Mouse (Mus musculus) megakaryocyte progenitor cell, adult 5-6 weeks (primary cell): ENCODE data around the gene Ehf. TPM values are rescaled to one million over a fixed set of nuclear protein-coding genes. Genes with fewer than 3 reads are reported as not detected.

Experiments used
- ATAC-seq: replicated peaks from 2 replicates; pipeline ENCODE4 v1.8.0; 2016; ENCODE audit warnings: mild to moderate bottlenecking, moderate TSS enrichment, inconsistent platforms; ENCODE audit not compliant: poor library complexity
- total RNA-seq, 2 experiments: library from RNA; stranded (forward) in 1 of 2; stranded (reverse) in 1 of 2; fragments of 157-497, 149-512 nt in 1 of 2; fragments of 200-1000 nt in 1 of 2; gene quantifications; 2 replicates each; pipeline versions ENCODE4 v1.2.3 to v1.2.4; 2015 to 2017

Ehf gene
- total RNA-seq, 2 experiments from 2014 or later, result not detected

- ATAC-seq, result peak; percentile 79
Observed at GRCm38 (mm10) chr2:103298711-103299463, 4.2 kb downstream of the Ehf start.

DNA sequence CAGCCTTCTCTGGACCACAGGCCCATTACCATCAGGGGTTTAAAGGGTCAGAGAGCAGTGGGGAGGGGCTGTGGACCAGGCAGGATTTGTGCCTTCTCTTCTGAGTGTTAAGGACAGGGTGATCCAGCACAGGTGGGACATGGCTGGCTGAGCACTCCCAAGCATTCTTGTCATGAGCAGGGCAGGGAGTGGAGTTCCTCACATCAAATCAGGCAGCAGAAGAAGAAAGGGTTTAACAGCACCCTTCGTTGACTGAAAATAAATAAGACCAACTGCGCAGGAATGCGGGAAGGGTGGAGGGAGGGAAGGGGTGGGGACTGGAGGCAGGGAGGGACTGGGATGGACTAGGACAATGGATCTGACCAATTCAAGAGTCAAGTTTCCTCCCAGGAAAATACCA, 8.6 kb downstream of the Ehf start:
- ATAC-seq, result no peak

DNA sequence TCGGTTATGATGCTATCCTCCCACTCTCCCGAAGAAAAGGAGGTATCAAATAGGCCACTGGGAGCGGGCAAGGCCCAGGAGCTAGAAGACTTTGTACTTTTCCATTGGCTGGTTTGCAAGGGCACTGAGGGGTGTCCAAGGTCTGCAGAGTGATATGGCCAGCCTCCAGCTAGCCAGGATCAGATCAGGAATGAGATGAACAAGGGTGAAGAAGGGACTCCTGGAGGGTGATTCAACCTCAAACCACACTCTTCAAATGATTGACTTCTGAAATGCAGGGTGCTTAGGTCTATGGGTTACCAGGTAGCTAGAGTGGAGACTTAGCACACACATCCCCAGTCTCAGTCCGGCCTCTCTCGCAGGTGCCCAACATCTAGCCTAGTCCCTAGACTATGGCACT, 9.3 kb downstream of the Ehf start:
- ATAC-seq, result no peak

GRCm38 (mm10) chr2:103293214-103293613, 9.9 kb downstream of the Ehf start:
- no peak for ATAC-seq

- peak; percentile 73 for ATAC-seq
Observed at GRCm38 (mm10) chr2:103290705-103291269, 12.3 kb downstream of the Ehf start.

GRCm38 (mm10) chr2:103290167-103290566, 12.9 kb downstream of the Ehf start:
- no peak for ATAC-seq

DNA sequence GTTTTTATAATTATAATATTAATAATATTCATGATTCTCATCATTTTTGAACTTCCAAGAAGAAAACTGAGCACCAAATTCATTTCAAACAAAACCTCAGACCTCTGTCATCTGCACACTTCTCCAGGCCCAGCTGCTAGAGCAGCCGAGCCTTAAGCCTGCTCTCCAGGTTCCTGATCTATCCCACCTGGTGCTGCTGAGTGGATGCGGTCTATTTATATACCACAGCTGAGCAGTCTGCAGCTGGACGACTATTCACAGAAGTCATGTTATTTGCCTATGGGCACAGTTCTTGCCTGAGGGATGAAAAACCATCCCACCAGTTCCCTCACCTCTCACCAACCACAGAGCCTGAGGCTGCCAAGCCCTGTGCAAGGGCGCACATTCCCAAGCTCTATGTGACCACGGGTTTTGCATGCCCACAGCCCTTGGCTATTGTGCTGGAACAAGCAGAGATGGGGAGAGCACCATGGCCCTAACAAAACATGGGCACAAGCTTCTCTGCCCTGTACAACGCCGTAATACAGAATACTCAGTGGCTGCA, 13.6 kb downstream of the Ehf start:
- ATAC-seq, result no peak

GRCm38 (mm10) chr2:103287716-103288115, 15.4 kb downstream of the Ehf start:
- ATAC-seq, result no peak

DNA sequence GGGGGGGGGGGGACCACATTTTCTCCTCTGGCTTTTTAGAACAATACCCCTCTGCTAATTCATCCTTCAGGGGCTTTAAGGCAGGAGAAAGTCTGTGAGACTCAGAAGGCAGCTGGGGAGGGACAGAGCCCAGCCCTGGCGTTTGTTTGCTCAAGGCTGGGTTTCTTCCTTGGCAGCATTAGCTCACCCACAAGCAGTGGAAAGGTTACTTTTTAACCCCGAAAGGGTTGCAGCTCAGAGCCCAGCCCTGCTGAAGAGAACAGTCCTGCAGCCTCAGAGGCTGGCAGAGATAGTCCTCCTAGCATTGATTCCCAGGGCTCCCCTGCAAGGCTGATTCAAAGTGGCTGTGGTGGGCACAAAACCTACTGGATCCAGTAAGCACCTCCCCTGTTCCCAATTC, 17.5 kb downstream of the Ehf start:
- ATAC-seq, result no peak

DNA sequence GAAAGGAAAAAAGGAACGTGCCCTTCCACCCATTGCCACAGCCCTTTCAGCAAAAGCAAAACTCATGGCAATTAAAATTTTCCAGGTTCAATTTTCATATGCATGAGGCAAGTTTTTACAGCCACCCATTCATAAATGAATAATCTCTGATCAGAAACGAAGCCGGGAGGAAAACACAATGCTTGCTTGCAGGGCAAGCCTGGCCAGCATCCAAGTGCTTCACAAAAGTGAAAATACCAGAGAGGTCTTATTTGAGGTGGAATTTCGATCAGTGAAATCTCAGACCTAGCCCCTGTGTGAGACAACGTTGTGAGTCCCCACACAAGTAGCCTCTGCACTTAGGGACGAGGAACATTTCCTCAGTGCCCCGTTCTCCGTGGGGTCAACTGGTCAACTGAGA, 19.3 kb downstream of the Ehf start:
- ATAC-seq, result no peak

DNA sequence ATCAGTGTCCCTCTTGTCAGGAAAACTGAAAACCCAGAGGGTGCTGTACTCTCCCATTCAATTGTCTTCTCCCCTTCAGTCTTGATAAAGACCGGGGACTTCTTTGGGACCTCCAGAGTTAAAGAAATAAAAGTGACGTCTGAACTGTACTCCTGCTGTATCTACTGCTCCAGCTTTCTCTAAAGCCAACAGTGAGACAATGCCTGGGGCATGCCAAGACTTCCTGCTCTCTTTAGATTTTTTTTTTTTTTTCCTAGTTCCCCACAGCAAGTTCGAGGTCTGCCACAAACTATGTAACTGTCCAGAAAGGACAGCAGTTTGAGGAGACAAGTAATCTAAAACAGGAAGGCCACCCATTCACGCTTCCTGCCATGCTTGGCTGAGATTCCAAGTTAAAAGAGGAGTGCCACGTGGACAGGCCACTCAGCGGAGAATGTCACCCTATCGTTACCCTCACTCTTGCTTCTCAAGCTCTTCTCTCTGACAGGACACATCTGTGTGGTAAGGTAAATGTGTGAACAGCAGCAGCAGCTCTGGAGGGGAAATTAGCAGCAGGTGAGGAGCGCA, 20.8 kb downstream of the Ehf start:
- ATAC-seq, result peak; percentile 48

GRCm38 (mm10) chr2:103279927-103280326, 23.2 kb downstream of the Ehf start:
- ATAC-seq, result no peak

DNA sequence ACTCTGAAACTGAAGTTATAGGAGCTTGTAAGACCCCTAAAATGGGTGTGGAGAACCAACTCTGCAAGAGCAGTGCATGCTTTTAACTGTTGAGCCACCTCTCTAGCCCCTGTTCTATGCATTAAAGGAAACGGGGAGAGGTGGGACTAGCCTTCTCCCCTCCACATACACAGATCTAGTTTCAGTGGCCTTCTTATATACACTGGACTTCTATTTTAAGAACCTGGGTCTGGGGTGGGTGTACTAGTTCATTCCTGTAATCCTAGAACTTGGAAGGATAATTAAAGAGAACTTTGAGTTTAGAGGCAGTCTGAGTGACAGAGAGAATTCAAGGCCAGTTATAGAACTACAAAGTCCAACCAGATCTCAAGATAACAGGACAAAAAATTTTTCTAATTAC, 24.6 kb downstream of the Ehf start:
- ATAC-seq, result no peak

DNA sequence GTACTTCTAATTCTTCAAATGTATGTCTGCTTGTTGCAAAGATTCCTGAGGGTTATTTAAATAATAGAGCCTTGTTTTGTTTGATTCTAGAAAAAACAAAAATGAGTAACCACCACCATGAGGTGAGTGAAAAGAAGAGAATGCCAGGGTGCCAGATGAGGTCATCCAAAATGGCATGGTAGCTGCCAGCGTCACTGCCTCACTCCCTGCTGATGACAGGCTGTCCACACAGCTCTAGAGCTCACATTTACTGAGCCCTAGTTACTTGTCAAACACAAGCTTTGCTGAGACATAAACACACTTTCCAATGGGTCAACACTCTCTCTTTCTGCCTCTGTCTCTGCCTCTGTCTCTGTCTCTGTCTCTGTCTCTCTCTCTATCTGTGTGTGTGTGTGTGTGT, 25.3 kb downstream of the Ehf start:
- no peak for ATAC-seq

DNA sequence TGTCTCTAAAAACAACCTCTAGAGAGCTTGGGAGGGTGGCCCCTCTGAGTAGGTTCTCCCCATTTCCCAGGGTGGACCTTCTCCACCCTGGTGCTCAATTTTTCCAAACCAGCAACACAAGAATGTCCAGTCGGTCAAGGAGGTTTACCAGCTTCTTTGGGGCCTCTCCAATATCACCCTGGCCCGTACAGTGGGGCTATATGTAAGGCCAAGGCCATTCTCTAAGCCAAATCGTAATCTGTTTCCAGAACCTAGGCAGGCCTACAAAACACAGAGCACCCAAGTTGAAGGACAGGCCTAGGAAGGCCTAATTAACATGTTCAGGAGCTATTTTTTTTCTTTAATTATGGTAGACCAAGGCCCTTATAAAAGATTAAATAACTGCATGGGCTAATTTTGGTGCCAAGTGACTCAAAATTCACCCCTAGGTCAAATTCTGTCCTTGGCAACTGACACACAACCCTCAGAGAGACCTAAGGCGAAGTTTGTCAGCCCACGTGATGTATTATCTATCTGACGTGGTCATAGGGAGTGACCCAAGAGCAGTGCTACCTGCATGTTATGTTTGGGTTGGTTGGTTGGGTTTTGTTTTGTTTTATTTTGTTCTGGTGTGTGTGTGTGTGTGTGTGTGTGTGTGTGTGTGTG, 27.6 kb downstream of the Ehf start:
- no peak for ATAC-seq

DNA sequence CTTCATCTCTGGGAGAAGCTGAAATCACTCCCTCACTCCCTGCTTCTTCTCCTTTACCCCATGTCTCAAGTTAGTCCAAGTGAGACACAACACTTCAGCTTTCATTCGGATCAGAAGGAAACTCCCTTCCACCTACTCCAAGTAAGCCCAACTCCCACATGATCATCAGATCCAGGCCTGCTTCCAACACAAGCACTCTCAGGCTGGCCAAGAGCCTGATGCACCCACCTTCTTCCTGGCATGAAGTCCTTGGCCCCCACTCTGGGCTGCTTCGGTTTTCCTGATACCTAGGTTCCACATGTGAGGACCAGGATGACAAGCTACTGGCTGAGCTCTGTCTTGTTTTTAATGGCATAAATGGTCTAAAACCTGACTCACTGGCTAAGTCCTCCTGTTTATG, 28.3 kb downstream of the Ehf start:
- no peak for ATAC-seq

DNA sequence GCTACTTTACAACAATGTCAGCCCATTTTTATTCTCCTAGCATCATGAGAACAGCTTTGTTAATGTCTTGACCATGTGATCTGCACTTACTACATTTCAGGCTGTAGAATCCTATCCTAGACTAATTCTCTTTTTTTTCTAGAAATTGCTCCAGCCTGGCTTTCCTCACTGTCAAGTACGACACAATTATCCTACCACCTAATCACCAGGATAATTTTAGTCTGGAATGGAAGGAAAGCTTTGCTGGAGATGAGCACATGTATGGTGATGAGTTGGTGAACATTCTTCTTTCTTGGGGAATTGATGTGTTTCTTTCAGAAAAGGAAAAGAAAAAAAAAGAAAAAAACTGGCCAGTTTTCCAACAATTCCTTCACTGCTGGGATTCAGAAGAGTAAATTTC, 28.8 kb downstream of the Ehf start:
- no peak for ATAC-seq

DNA sequence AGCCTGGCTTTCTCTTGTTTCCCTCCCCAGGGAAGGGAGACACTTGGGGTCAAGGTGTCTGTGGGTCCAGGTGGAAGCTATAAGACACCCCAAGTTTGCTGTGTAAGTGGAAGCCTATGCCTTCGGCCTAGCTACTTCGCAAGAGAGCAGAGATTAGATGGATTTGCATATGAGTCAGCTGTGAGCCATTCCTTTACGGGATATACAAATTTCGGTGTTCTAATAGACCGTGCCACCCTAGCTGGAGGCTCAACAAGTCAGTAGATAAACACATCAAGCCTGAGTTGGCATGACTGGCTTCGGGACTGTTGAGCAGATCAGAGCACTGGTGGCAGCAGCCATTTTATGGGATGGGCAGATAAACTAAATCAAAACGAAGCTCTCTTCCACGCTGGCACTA, 31.6 kb downstream of the Ehf start:
- ATAC-seq, result no peak

DNA sequence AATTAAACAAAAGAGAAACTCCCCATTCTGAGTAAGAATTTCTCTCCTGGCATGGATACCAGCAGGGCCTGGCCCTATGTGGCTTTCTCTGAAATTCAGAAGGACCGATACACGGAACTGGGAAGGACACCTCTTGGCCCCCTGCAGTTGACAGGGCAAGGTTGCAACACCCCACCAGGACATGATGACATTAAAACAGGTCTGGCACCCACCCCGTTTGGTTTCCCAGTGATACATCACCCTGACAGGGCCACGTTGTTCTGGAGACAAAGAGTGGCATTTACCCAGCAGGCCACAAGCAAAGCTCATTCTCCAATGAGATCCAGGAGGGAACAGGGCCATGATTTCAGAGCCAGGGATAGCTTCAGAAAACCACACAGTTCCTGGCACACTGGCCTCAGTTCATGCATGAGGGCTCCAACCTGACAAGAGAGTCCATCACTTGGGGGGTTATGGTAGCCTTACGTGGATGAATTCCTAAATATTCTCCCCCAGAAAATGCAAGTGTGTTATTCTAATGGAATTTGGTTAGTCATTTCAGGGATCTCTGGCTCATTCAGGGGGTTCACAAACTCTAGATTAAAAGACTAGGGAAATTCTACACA, 32.4 kb downstream of the Ehf start:
- no peak for ATAC-seq

DNA sequence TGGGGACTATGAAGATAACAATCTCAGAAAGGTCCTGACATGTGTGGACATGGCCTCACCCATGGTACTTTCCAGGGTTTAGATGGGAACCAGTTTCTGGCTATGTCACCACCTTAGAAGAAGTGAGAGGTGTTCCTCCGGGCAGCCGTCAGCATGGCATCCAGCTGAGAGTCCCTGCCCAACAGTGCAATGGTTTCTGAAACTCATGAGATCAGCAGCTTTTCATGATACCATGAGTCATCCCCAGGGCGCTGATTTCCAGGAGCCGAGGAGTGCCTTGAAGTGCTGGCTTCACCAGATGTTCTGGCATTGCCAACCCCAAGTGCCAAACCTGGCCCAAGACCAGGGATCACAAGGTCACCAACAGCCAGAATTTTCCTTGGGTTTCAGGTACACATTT, 64.0 kb downstream of the Ehf start:
- no peak for ATAC-seq

GRCm38 (mm10) chr2:103226781-103227180, 76.3 kb downstream of the Ehf start:
- no peak for ATAC-seq
